Mouse (Mus musculus) bone marrow macrophage, adult 2 months (primary cell): ENCODE results near the gene Pfkfb3.

ENCODE experiments used
- CTCF ChIP-seq: IDR thresholded peaks from 2 replicates; pipeline ENCODE4 v1.5.1; 2012; ENCODE audit warnings: low read depth, mild to moderate bottlenecking, low read length, moderate library complexity
- POLR2A ChIP-seq: IDR thresholded peaks from 2 replicates; pipeline ENCODE4 v1.6.1; 2012; ENCODE audit warnings: mild to moderate bottlenecking, low read depth, low read length, borderline replicate concordance

GRCm38 (mm10) chr2:11502255-11502765 is 51.6 kb downstream of the Pfkfb3 start:
- TF ChIP-seq CTCF (no peak), POLR2A (no peak)
